Mouse (Mus musculus) G1E (cell line): ENCODE data around the gene Gbx1. TPM values are rescaled to one million over a fixed set of nuclear protein-coding genes. Genes with fewer than 3 reads are reported as not detected.

Experiments
- ATAC-seq: 2 replicates; pipeline ENCODE4 v1.8.0; 2016; ENCODE audit warnings: mild to moderate bottlenecking; ENCODE audit not compliant: insufficient number of reproducible peaks, poor library complexity, low FRiP score, severe bottlenecking; ENCODE audit errors: extremely low read depth
- DNase-seq: peaks from one replicate; pipeline ENCODE4 v3.0.0; 2012; ENCODE audit warnings: low spot score
- H3K27me3 ChIP-seq: 2 replicates; pipeline ENCODE4 v1.6.1; 2012; ENCODE audit warnings: mild to moderate bottlenecking, low read length, inconsistent platforms; ENCODE audit not compliant: insufficient read depth
- H3K36me3 ChIP-seq: replicated peaks from 2 replicates; pipeline ENCODE3; 2012; ENCODE audit warnings: mild to moderate bottlenecking, inconsistent platforms
- H3K4me1 ChIP-seq: 2 replicates; pipeline ENCODE4 v1.6.1; 2012; ENCODE audit warnings: low read depth, low read length, inconsistent platforms, mixed read lengths; ENCODE audit not compliant: insufficient read depth
- H3K4me3 ChIP-seq: 2 replicates; pipeline ENCODE4 v1.5.1; 2012; ENCODE audit warnings: low read depth, mild to moderate bottlenecking, inconsistent platforms, low read length, moderate library complexity, mixed read lengths
- H3K9me3 ChIP-seq: replicated peaks from 2 replicates; pipeline ENCODE4 v1.6.1; 2012; ENCODE audit warnings: inconsistent platforms
- CTCF ChIP-seq: IDR thresholded peaks from 2 replicates; pipeline ENCODE4 v1.5.1; 2012; ENCODE audit warnings: low read depth, low read length, inconsistent platforms, mixed read lengths
- GATA1 ChIP-seq: IDR thresholded peaks from 2 replicates; pipeline ENCODE4 v1.6.1; 2012; ENCODE audit warnings: borderline replicate concordance, low read length, inconsistent platforms, mixed read lengths
- GATA2 ChIP-seq: IDR thresholded peaks from 2 replicates; pipeline ENCODE4 v1.6.1; 2012; ENCODE audit warnings: low read depth, low read length, inconsistent platforms, borderline replicate concordance
- POLR2AphosphoS5 ChIP-seq: IDR thresholded peaks from 2 replicates; pipeline ENCODE4 v1.6.1; 2012; ENCODE audit warnings: low read depth, low read length, inconsistent platforms; ENCODE audit not compliant: insufficient replicate concordance
- TAL1 ChIP-seq: conservative IDR thresholded peaks from 2 replicates; pipeline ENCODE4 v1.6.1; 2012; ENCODE audit warnings: low read depth, low read length, inconsistent platforms, mixed read lengths
- polyA plus RNA-seq: library from polyadenylated mRNA; stranded (reverse); fragments of >175 nt; gene quantifications from 2 replicates; pipeline ENCODE4 v1.2.3, GENCODE M21; 2012
- total RNA-seq, 2 experiments: library from RNA; stranded (forward) in 1 of 2; stranded (reverse) in 1 of 2; fragments of 200-1000 nt in 1 of 2; fragments of >200 nt in 1 of 2; fragmentation: Nextera tagmentation in 1 of 2; gene quantifications; 2 replicates each; pipeline ENCODE4 v1.2.3; 2014 to 2017

The Gbx1 gene
- total and polyA plus RNA-seq, 3 experiments: 0.02 TPM; not detected in 2

GRCm38 (mm10) chr5:24496756-24497155 lies 30.2 kb downstream of the Gbx1 start:
- Histone ChIP-seq H3K4me3 (no peak overlapping the region), H3K9me3 (no peaks in the 10 kb centered on the region), H3K36me3 (peaks cover 100% of the 10 kb centered on the region), H3K4me1 (no peaks in the 10 kb centered on the region), H3K27me3 (no peaks in the 10 kb centered on the region)
- DNase-seq (no peak), ATAC-seq (no peak)
- TF ChIP-seq GATA1 (no peak), POLR2AphosphoS5 (no peak), TAL1 (no peak), CTCF (no peak), GATA2 (no peak)

- TF ChIP-seq POLR2AphosphoS5 (no peak), CTCF (no peak), GATA1 (no peak), TAL1 (no peak), GATA2 (no peak)
- no peak overlapping the region for H3K4me3 ChIP-seq
- no peak for DNase-seq
- peaks cover 100% of the 10 kb centered on the region for H3K36me3 ChIP-seq
- no peaks in the 10 kb centered on the region for H3K4me1 ChIP-seq
- no peaks in the 10 kb centered on the region for H3K9me3 ChIP-seq
- ATAC-seq: no peak
- no peaks in the 10 kb centered on the region for H3K27me3 ChIP-seq
Observed at GRCm38 (mm10) chr5:24495019-24495418, 32.0 kb downstream of the Gbx1 start.

- no peak for ATAC-seq
- DNase-seq: no peak
- no peak overlapping the region for H3K4me3 ChIP-seq
- peaks cover 100% of the 10 kb centered on the region for H3K36me3 ChIP-seq
- H3K4me1 ChIP-seq: no peaks in the 10 kb centered on the region
- TF ChIP-seq POLR2AphosphoS5: no peak
- no peak for TF ChIP-seq TAL1
- TF ChIP-seq CTCF: no peak
- TF ChIP-seq GATA1: no peak
- no peaks in the 10 kb centered on the region for H3K27me3 ChIP-seq
- H3K9me3 ChIP-seq: no peaks in the 10 kb centered on the region
Observed at GRCm38 (mm10) chr5:24492546-24493285, 34.3 kb downstream of the Gbx1 start.

- H3K36me3 ChIP-seq: peaks cover 100% of the 10 kb centered on the region
- TF ChIP-seq TAL1: no peak
- no peak for TF ChIP-seq GATA1
- TF ChIP-seq POLR2AphosphoS5: no peak
- no peak for TF ChIP-seq GATA2
- TF ChIP-seq CTCF: no peak
- H3K9me3 ChIP-seq: no peaks in the 10 kb centered on the region
- no peaks in the 10 kb centered on the region for H3K27me3 ChIP-seq
- no peak for ATAC-seq
- no peak for DNase-seq
- H3K4me3 ChIP-seq: no peak overlapping the region
- H3K4me1 ChIP-seq: no peaks in the 10 kb centered on the region
Observed at GRCm38 (mm10) chr5:24490413-24490920, 36.5 kb downstream of the Gbx1 start.

- Histone ChIP-seq H3K4me3 (no peak overlapping the region), H3K4me1 (peaks cover 2% of the 10 kb centered on the region; the same call in 1 of the 2 replicates), H3K27me3 (no peaks in the 10 kb centered on the region), H3K36me3 (peaks cover 100% of the 10 kb centered on the region), H3K9me3 (no peaks in the 10 kb centered on the region)
- ATAC-seq: no peak
- TF ChIP-seq GATA2 (no peak), TAL1 (no peak), GATA1 (no peak), POLR2AphosphoS5 (no peak), CTCF (no peak)
- no peak for DNase-seq
Observed at GRCm38 (mm10) chr5:24486738-24487137, 40.3 kb downstream of the Gbx1 start.

GRCm38 (mm10) chr5:24486097-24486496 lies 40.9 kb downstream of the Gbx1 start:
- ATAC-seq (0 out of 2 replicates have a peak, but pooled peaks have one; percentile 28), DNase-seq (peak; percentile 73)
- Histone ChIP-seq H3K36me3 (peaks cover 100% of the 10 kb centered on the region), H3K27me3 (no peaks in the 10 kb centered on the region), H3K9me3 (no peaks in the 10 kb centered on the region), H3K4me1 (peaks cover 2% of the 10 kb centered on the region; the same call in 1 of the 2 replicates), H3K4me3 (no peak overlapping the region)
- peak; percentile 71 for TF ChIP-seq CTCF
- no peak for TF ChIP-seq GATA2
